Mouse (Mus musculus): ENCODE results near the gene Mup20. TPM values are rescaled to one million over a fixed set of nuclear protein-coding genes. Genes with fewer than 3 reads are reported as not detected.
"Not testable (repeated sequence)": the region's sequence is repeated elsewhere in the genome, so short reads cannot be mapped to it uniquely, and the experiment has no call there.

The Mup20 gene
- total RNA-seq (2021) (not detected), polyA plus RNA-seq (2012; rRNA removed) (not detected in 2 replicates)
- long read RNA-seq: 0 reads

DNA sequence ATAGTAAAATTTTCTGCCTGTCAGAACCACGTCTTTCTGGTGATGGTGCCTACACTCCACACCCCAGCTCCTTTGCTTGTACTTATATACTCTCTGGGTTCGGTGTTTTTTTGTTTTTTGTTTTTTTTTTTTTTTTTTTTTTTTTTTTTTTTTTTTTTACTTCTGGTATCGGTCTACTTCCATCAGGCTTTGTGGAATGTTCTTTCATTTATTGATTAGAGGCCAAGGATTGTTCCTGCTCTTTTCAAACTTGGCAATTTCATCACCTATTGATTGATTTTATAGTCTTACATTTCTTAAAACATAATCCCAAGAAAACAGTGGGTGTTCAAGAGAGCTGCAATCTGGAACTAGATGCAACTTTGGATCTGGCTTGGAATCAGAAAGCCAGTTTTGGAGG lies at the start of gene Mup20:
TSS of gene Mup20 (minus strand) at position 101 of the 400 bp plus-strand sequence.
- DNase-seq: not testable (repeated sequence)

- not testable (repeated sequence) for DNase-seq
These were observed 49.4 kb upstream of the Mup20 start for GRCm38 (mm10) chr4:62103366-62103765.

- no peak for DNase-seq
These were observed 34.0 kb upstream of the Mup20 start for GRCm38 (mm10) chr4:62087953-62088352.

- no peak for DNase-seq
These were observed 33.3 kb upstream of the Mup20 start, which contains the start of gene Mup3 for GRCm38 (mm10) chr4:62087241-62087640. TSS of gene Mup3 (minus strand) at chr4:62087342.

- DNase-seq: peak; percentile 5
These were observed 28.8 kb upstream of the Mup20 start for GRCm38 (mm10) chr4:62082755-62083154.

DNA sequence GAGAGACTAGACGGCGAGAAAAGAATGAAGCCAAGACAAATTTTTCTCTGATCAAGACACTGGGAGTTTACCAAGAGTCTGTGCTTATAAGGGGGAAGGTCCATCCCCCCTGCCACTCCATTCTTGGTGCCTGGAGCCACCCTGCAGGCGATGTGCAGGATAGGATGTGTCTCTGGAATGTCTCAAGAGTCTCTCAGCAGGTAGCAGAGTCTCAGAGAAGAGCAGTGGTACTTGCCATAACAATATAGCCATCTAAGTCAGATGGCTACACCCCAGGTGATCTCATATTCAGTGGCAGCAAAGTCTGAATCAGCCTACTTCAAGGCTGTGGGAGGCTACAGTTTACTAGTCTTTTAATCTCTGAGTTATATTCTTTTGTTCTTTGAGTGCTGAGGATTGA lies 21.2 kb upstream of the Mup20 start:
- no peak for DNase-seq

DNA sequence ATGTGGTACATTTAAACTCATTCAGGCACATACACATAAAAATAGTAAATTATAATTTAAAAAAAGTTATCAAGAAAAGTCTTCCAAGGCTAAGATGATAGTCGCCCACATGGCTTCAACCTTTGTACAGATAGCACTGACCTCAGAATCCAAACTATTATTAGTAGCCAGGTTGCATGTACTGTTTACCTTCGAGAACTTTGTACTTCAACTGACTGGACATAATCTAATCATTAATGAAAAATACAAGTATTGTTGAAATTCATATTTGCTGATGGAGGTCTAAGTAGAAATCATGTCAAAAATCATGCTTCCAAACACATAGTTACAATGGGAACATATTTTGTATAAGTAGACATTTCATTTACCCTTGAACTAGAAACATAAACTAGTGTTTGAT lies 822 bp upstream of the Mup20 start:
- not testable (repeated sequence) for DNase-seq

- DNase-seq: no peak
These were observed 27.7 kb downstream of the Mup20 start for GRCm38 (mm10) chr4:62026281-62026680.

DNA sequence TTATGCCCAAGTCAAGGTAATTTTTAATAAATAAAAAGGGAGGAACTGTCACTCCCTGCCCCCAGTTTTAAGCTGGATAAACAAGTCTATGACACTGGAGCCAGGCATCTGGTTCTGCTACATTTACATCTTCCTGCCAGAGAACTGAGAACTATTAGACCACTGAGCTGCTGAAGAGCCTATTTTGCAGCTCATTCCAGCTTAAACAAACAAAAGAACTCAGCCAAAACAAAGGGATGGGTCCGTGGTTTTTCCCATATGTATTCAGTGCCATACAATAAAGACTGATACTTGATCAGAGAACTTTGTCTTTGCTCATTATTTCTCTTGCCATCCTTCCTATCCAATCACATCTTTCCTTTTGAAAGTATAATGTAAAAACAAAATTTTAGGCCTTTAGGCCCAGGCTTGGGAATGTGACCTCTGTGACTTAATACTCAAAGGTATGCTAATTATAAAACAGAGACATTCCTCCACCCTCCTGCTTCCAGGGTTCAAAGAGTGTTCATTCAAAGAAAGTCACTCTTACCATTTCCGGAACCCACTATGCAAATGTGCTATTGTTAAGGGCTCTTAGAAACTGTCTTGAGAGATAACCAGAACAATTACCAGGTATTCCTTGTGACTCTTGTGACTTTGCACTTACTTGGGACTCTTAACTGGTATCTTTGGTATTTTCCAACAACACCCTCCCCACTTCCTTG lies 29.6 kb downstream of the Mup20 start:
- DNase-seq: no peak

GRCm38 (mm10) chr4:62023646-62024045 lies 30.3 kb downstream of the Mup20 start:
- no peak for DNase-seq

- DNase-seq: no peak
These were observed 30.8 kb downstream of the Mup20 start for GRCm38 (mm10) chr4:62023120-62023519.

DNA sequence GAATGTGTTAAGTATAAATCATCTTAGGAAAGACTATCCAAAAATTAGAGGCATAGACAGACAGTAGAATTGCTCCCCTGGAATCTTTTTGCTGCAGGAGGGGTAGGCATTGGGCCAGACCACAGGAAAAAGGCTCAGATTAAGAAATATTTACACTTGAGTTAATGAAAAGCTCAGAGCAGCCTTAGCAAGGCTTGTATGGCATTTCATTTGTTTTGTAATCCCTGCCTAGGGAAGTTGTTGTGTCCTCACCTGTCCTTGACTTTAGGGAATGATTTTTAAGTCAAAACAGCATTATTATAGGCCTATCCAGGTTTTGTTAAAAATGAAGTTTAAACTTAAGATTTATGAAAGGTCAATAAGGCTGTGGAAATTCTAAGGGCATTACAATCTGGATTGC lies 33.4 kb downstream of the Mup20 start:
- not testable (repeated sequence) for DNase-seq

Other genes starting within 250 kb of the Mup20 start
- not detected for gene Mup5, start 218.9 kb downstream of the Mup20 start, total RNA-seq (2021)
- gene Mup5, start 218.9 kb downstream of the Mup20 start, polyA plus RNA-seq (2012; rRNA removed): not detected in 2 replicates
- gene Mup3, start 33.2 kb upstream of the Mup20 start, total RNA-seq (2021): 10 to 100 TPM in 1 of 2 experiments, 1 to 10 TPM in 1; 1.4 to 15.0 TPM
- 0.11 and 1.1 TPM in 2 replicates for gene Mup3, start 33.2 kb upstream of the Mup20 start, polyA plus RNA-seq (2012; rRNA removed)
- gene Mup21, start 96.7 kb upstream of the Mup20 start, total RNA-seq (2021): not detected
- gene Mup21, start 96.7 kb upstream of the Mup20 start, polyA plus RNA-seq (2012; rRNA removed): not detected in 2 replicates
- gene Zfp37, start 176.9 kb upstream of the Mup20 start, total RNA-seq (2021): 1 to 10 TPM; 5.3 to 7.3 TPM
- 0.06 and 0.10 TPM in 2 replicates for gene Zfp37, start 176.9 kb upstream of the Mup20 start, polyA plus RNA-seq (2012; rRNA removed)
- gene Slc31a2, start 208.4 kb upstream of the Mup20 start, total RNA-seq (2021): 10 to 100 TPM; 21.2 to 51.9 TPM
- 40.5 and 44.4 TPM in 2 replicates for gene Slc31a2, start 208.4 kb upstream of the Mup20 start, polyA plus RNA-seq (2012; rRNA removed)